Mouse (Mus musculus) kidney, adult 2 months (tissue): ENCODE results near the gene Xkr8.

ENCODE experiments used
- CTCF ChIP-seq: fragments of 200-500 bp; conservative IDR thresholded peaks from 2 replicates; pipeline ENCODE4 v1.5.1; 2011; ENCODE audit warnings: low read depth, mild to moderate bottlenecking, control low read depth, low read length, moderate library complexity, mixed read lengths; ENCODE audit not compliant: insufficient read depth, insufficient read length
- POLR2A ChIP-seq: fragments of 200-500 bp; IDR thresholded peaks from one replicate; pipeline ENCODE4 v1.6.1; 2011; ENCODE audit warnings: low read depth, low read length, control low read depth

DNA sequence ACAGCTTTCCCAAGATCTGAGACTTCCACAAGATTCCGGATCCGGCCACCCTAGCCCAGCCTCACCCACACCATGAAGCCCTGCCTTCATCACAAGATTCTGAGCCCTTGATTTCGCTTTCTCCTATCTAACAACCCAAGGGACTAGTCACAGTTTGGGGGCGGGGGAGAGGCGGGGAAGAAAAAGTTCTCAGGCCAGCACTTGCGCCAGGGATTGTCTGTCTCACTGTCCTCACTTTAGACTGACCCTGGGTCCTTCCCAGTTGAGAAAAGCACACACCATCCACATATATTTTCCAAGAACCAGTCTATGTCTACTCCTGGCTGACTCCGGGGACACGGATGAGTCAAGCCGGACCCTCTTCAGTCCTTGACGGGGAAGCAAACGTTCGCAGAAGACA, 730 bp downstream of the Xkr8 start:
- TF ChIP-seq POLR2A (no peak), CTCF (no peak)
